Mouse (Mus musculus) heart, postnatal 10 days (tissue): ENCODE measurements at regions not wholly inside any gene's neighbourhood (a gene's known extent, or its start where the extent isn't known, plus 50 kb on each side); places are given as distances from the start of the nearest gene placed in this dataset.

Experiments used
- DNase-seq, 2 experiments: peaks; one replicate each; pipeline ENCODE4 v3.0.0; 2021
- intact Hi-C: fragments of 180-260 bp; cut with DNase I; formaldehyde crosslinking; loops from one replicate; pipeline ENCODE4 v1.15.1; 2025

DNA sequence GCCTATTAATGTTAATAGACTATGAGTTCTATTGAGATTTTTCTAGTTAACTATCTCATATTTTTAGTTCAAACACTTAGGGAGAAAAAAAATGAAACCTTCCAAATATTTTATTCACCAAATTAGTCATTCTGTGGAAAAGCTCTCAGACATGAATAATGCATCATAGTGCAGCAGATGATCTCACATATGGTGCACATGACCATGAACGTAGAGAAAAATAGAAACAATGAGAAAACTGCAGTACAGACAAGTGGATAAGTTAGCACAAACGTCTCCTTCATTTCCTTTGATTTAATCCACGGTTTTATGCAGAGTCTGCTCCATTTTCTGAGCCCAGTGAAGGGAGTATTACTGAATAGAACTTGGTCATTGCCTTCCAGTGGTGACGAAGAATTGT is 260.5 kb upstream of the Kcnj16 start:
- DNase-seq = no peak
- intact Hi-C loops = no loop called here

GRCm38 (mm10) chr11:110715300-110715699 is 252.5 kb upstream of the Kcnj16 start:
- intact Hi-C loops = no loop called here
- DNase-seq = no peak

- intact Hi-C loops = no loop called here
- DNase-seq = no peak
These were observed 251.5 kb upstream of the Kcnj16 start for GRCm38 (mm10) chr11:110716369-110716768.

- intact Hi-C loops = no loop called here
- DNase-seq = no peak
These were observed 245.1 kb upstream of the Kcnj16 start for GRCm38 (mm10) chr11:110722701-110723100.

DNA sequence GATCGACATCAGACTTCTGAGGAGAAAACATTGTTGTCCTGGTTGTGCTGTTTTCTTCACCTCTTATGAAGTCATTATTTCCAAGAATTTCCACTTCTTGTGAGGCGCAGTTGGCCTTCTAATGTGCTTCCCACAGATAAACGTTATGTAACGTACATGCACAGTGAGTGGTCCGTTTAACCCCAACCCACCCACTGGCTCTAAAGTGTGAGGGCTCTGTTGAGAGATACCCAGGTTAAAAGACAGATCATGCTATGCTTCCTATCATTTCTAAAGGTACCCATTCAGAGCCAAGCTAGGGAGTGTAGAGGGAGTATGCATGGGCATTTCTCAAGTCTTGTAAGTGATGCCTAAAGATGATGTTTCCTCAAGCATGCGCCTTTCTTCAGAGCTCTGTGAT is 243.9 kb upstream of the Kcnj16 start:
- no peak for DNase-seq
- intact Hi-C loops = no loop called here

- DNase-seq = no peak
- intact Hi-C loops = no loop called here
These were observed 240.4 kb upstream of the Kcnj16 start for GRCm38 (mm10) chr11:110727357-110727961.

DNA sequence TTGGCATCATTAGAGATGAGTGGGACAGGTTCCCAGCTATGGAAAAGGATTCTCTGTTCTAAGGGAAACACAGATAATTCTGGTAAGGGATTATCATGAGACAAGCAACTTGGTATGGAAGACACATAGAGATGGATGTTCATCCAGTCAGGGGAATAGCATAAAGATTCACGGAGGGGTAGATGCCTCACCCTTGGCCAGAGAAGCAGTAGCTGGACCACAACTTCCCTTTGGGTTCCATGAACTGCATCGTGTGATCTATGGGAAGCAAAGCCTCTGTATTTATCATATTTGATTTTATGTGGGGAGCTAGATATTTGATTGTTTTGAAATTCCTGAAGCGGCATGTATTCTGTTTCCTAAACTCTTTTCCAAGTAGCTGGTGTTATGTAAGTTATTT is 236.3 kb upstream of the Kcnj16 start:
- DNase-seq = no peak
- intact Hi-C loops = no loop called here

DNA sequence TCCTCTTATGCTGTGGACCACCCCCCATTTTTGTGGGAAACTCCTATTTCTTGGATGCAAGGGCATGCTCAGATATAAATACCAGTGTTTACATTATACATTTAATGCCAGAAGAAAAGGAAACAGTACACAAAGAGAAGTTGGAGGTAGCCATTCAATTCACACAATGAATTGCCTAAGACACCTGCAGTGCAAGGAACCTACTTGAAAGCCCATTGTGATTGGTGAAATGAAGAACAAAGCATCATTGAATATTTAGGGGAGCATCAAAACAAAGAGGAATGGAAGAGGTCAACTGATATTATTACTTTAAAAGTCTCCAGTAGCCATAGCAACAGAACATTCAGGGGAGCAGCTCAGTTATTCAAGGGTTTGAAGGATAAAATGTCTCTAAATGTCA is 193.7 kb upstream of the Kcnj16 start:
- no peak for DNase-seq
- intact Hi-C loops = no loop called here

- intact Hi-C loops = no loop called here
- DNase-seq = peak; percentile 6 to 11
These were observed 186.1 kb upstream of the Kcnj16 start for GRCm38 (mm10) chr11:110781492-110782276.

DNA sequence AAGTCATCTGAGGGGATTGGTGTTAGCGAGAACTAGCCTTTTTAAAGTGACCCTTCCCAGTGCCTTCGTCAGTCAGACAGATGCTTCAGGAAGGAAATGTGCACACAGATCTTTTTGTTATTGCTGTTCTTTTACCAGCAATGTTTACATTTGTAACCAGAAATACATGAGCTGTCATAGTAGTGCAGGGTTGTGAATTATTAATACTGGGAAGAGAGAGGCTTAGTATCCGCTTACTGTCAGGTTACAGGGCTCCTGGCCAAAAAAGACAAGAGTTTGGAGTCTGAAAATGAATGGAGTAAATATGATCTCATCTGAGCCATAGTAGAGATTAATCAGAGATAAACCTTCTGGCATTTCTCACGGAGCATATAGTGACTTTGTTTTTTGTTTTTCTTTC is 178.3 kb upstream of the Kcnj16 start:
- intact Hi-C loops = no loop called here
- DNase-seq = no peak

GRCm38 (mm10) chr11:110799887-110800578 is 167.8 kb upstream of the Kcnj16 start:
- intact Hi-C loops = no loop called here
- DNase-seq = no peak

DNA sequence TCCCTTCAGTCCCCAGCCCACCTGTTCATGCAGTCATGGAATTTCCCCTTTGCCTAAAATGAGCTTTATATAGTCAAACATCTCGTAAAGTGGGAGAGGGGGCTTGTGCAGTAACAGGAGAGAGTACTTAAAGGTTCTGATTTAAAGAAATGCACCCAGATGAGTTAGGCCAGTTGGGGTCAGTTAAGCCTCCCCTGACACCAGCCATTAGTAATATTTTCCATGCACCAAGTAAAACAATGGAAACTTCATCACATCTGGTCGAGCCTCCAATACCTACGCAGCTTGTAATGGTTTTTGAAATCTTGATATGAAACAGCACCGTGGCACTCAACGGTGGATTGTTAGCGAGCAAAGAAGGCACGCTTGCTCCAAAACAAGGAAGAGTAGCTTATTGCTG is 165.8 kb upstream of the Kcnj16 start:
- no peak for DNase-seq
- intact Hi-C loops = no loop called here

DNA sequence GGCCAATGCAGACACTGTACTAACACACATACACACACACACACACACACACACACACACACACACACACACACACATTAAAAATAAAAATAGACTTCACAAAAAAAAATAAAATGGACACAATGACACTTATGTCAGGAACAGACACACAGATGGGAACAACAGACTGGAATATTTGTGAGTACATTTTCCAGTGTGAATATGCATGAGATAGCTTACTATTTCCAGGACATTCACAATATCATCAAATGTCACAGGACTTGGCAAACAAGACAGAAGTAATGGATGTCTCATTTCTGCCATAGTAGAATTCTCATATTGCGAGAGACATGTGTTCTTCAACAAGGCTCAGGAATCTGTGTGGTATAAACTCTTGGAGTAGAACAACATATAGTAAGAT is 163.8 kb upstream of the Kcnj16 start:
- DNase-seq = no peak
- intact Hi-C loops = no loop called here

DNA sequence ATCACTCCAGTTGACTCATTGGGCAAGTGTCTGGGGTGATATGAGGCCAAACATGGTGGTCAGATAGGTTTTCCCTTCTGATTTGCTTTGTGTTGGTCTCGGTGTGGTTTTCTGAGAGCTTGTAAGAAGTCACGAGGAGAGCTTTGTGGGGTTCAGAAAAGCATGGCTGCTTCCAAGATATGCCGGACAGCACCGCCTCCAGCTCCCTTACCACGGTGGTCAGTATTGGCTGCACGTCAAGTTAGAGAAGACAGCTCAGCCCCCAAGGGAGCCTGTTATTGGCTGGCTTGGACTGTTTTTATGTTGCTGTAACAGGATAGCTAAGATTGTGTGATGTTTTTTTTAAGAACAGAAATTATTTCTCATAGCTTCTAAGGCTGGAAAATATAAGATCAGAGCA is 154.7 kb upstream of the Kcnj16 start:
- intact Hi-C loops = no loop called here
- peak; percentile 9 to 17 for DNase-seq

- intact Hi-C loops = no loop called here
- no peak for DNase-seq
These were observed 153.1 kb upstream of the Kcnj16 start for GRCm38 (mm10) chr11:110814732-110815131.

GRCm38 (mm10) chr11:110815206-110815605 is 152.6 kb upstream of the Kcnj16 start:
- intact Hi-C loops = no loop called here
- DNase-seq = peak; percentile 17 to 41

- no peak for DNase-seq
- intact Hi-C loops = no loop called here
These were observed 139.2 kb upstream of the Kcnj16 start for GRCm38 (mm10) chr11:110828584-110828983.

- intact Hi-C loops = no loop called here
- DNase-seq = no peak
These were observed 131.1 kb upstream of the Kcnj16 start for GRCm38 (mm10) chr11:110836688-110837087.

- intact Hi-C loops = no loop called here
- DNase-seq = no peak
These were observed 128.5 kb upstream of the Kcnj16 start for GRCm38 (mm10) chr11:110839316-110839715.

- no peak for DNase-seq
- intact Hi-C loops = no loop called here
These were observed 99.5 kb upstream of the Kcnj16 start for GRCm38 (mm10) chr11:110868319-110868718.

GRCm38 (mm10) chr11:110870133-110870532 is 97.7 kb upstream of the Kcnj16 start:
- no peak for DNase-seq
- intact Hi-C loops = no loop called here

- peak in 1 of 2 experiments; percentile 1 for DNase-seq
- intact Hi-C loops = no loop called here
These were observed 93.2 kb upstream of the Kcnj16 start for GRCm38 (mm10) chr11:110874626-110875025.
